Mouse (Mus musculus): ENCODE results near the gene Nod1.

- TF ChIP-seq POLR2A (IDR thresholded peaks at IDR 0.05; ENCODE audit: borderline replicate concordance, control insufficient read depth, low read depth, low read length) (no peak), CTCF (IDR thresholded peaks at IDR 0.05; ENCODE audit: control insufficient read depth, insufficient read depth, low read length) (no peak)
Observed at GRCm38 (mm10) chr6:54964755-54965154, 7.7 kb downstream of the Nod1 start.
